Mouse (Mus musculus) layer of hippocampus, adult 2 months (tissue): ENCODE measurements around the gene Spx. TPM values are rescaled to one million over a fixed set of nuclear protein-coding genes. Genes with fewer than 3 reads are reported as not detected.

Experiments used
- DNase-seq, 2 experiments: peaks; one replicate each; pipeline ENCODE4 v3.0.0; 2022; ENCODE audit warnings: low spot score in 2 of 2
- H3K27ac ChIP-seq: fragments of 200-600 bp; 2 replicates; pipeline ENCODE4 v1.8.1; 2022
- H3K4me3 ChIP-seq: fragments of 200-600 bp; 2 replicates; pipeline ENCODE4 v1.8.1; 2022; ENCODE audit warnings: mild to moderate bottlenecking
- CTCF ChIP-seq: fragments of 200-600 bp; conservative IDR thresholded peaks from 2 replicates; pipeline ENCODE4 v1.8.1; 2022; ENCODE audit warnings: antibody characterized with exemption, mild to moderate bottlenecking, moderate library complexity
- total RNA-seq, 2 experiments: library from RNA; stranded (reverse); gene quantifications; 2 replicates each; pipeline ENCODE4 v1.2.3; 2021

The Spx gene
- total RNA-seq, 2 experiments from 2014 or later = 1.2 to 2.9 TPM

DNA sequence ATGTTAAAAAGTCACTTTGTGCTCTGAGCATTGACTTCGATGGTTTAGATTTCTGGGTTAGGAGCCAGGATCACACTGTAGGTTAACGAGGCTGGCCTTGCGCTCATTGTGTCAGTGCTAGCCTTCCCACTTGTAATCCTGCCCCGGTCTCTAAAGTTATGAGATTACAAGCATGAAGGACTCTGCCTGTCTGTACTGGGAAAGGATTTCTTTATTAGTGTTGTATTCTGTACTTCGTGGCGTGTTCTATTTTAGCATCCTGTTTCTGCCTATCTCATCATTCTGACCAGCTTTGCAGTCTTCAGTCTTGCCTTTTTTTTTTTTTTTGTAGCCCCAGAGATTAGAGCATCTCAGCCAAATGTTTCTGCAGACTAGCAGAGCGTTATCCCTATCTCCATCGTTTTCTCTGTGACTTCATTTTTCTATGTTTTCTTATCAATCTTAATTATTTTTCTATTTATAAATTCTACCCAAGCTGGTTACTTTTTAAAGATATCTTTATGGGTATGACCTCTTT, 25.4 kb upstream of the Spx start:
- TF ChIP-seq CTCF = no peak
- Histone ChIP-seq H3K4me3 (peak overlapping the region; percentile 80), H3K27ac (peak overlapping the region; percentile 87)
- DNase-seq = no peak

DNA sequence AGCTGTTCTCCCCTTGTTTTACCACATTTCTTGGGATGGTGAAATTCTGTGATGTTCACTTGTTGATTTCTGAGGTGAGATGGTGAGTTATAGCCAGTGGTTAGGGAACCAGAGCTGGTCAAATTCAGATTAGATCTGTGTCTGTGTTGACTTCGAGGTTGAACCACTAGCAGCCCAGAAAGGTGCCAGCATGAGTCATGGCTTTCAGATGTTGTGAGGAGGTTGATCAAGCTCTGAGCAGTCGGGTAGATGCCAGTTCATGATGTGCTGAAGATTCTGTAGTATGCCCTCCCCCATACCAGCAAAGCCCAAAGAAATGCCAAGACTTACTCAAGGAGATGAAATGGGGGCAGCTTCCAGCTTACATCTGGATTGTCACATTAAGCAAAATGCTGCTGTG, 24.1 kb upstream of the Spx start:
- no peak overlapping the region for H3K4me3 ChIP-seq
- no peak for DNase-seq
- H3K27ac ChIP-seq = no peak overlapping the region
- TF ChIP-seq CTCF = no peak

DNA sequence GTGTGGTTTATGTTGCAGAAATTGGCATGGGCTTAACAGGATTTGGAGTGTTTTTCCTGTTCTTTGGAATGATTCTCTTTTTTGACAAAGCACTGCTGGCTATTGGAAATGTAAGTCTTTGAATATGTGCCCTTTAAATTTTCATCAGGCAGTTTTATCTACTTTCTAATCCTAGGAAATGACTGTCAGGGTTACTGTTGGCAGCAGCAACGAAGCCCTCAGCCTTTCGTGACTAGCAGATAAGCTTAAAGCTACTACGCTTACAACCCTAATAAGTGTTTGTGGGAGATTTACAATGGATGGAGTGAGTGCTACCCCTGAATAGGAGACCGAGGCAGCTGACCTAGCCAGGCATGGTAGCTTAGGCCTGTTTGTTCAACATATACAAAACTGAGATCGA, 20.9 kb upstream of the Spx start:
- no peak overlapping the region for H3K4me3 ChIP-seq
- no peak overlapping the region for H3K27ac ChIP-seq
- DNase-seq = no peak
- TF ChIP-seq CTCF = no peak

DNA sequence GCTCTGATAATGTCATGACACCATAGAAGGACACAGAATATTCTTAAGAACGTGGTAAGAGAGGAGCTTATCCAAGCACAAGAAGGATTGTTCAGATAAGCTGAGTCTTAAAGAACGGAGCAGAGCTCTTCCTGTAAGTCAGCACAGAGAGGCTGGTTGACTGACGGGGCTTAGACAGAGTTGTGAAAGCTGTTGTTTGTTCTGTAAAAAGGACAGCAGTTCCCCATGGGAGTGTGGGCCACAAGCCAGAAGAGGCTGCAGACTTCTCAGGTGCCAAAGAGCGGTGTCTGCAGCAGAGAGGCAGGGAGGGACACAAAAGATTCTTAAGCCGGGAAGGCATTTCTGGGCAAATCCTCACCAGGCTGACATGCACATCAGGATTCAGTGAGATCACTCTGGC, 18.6 kb upstream of the Spx start:
- Histone ChIP-seq H3K27ac (peak overlapping the region; percentile 61; the same call in 1 of the 2 replicates), H3K4me3 (no peak overlapping the region)
- DNase-seq = peak; percentile 35 to 53
- no peak for TF ChIP-seq CTCF

DNA sequence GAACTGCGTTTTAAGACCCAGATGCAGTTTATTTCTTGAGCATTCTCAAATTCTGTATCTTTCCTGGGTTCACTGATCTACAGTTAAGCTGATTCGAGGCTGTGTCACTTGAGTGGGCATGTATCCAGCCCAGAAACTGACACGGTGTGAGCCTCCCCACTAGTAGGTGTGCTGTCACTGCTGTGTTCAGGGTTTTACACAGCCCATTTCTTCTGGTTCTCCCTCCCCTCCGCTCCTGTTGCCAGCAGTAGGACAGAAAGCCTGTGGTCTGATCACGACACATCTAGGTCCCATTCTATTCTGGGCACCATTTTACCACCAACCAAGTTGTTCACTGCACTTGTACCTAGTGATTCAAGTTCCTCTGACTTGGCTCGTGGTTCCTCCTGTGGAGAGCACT, 17.5 kb upstream of the Spx start:
- no peak overlapping the region for H3K4me3 ChIP-seq
- no peak for DNase-seq
- TF ChIP-seq CTCF = no peak

DNA sequence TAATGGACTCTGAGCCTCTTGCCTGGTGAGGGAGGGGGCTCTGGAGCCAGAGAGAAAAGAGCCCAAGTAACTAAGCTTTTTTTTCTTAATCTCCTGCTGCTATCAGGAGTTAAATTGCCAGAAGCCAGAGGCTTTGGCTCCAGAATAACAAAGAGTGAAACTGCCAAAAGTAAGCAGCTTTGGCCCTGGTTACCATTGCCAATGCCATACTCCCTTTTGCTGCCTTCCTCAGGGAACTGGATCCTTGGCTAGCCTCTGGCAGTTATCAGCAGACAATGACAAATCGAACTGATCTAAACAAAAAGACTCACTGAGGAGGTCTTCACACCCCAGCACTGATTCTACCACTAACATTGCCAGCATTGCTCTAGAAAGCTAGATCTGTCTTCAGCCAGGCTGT, 2.1 kb upstream of the Spx start:
- Histone ChIP-seq H3K27ac (no peak overlapping the region), H3K4me3 (no peak overlapping the region)
- no peak for TF ChIP-seq CTCF
- no peak for DNase-seq

More for the DNA sequence above, 17.5 kb upstream of the Spx start:
- no peak overlapping the region for H3K27ac ChIP-seq

DNA sequence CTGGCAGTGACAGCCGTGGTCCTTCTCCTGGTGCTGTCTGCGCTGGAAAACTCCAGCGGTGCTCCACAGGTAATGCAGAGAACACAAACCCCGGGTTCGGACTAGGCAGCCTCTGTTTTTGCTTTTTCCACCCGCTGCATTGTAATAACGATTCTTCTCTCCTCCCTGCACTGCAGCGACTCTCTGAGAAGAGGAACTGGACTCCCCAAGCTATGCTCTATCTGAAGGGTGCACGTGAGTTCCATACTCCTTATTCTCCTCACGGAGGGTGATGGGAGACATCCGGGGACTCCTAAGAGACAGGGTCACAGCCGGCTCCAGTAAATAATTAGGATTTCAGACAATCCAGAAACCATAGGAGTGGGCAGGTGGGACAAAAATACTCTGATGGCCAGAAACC, 604 bp downstream of the Spx start:
- no peak for DNase-seq
- Histone ChIP-seq H3K4me3 (no peak overlapping the region), H3K27ac (no peak overlapping the region)
- TF ChIP-seq CTCF = no peak

DNA sequence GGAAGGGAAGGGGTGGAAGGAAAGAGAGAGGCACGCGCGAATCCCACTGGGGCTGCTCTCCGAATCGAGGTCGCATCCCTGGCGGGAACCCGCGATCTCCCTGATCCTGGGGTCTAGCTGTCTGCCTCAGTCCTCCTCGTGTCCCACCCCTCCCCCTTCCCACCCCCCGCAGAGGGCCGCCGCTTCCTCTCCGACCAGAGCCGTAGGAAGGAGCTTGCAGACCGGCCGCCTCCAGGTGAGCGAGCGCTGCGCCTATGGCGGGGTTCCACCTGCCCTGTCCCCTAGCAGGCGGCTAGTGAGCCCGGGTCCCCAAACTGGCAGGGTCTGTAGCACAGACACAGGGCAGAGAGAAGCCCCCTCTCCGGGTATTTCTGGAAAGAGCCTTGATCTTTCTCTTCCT, 1.4 kb downstream of the Spx start:
- TF ChIP-seq CTCF = no peak
- Histone ChIP-seq H3K27ac (no peak overlapping the region), H3K4me3 (no peak overlapping the region; the same call in 1 of the 2 replicates)
- DNase-seq = no peak

DNA sequence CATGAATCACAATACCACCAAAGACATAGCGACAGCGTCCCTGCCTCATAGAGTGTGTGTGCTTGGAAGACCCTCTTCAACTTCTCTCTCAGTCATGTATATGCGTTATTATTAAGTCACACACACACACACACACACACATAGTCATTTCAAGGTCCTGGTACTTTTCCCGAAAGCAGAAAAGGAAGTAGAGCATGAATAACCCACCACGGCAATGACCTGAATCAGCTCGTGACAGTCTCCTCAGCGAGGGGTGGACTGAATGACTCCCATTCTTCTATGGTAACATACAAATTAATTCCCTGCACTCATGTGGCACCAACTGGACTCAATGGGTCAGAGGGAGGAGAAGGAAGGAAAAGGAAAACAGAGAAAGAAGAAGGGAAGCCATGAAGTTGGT, 11.7 kb downstream of the Spx start:
- no peak for TF ChIP-seq CTCF
- Histone ChIP-seq H3K27ac (no peak overlapping the region), H3K4me3 (no peak overlapping the region)
- DNase-seq = no peak

DNA sequence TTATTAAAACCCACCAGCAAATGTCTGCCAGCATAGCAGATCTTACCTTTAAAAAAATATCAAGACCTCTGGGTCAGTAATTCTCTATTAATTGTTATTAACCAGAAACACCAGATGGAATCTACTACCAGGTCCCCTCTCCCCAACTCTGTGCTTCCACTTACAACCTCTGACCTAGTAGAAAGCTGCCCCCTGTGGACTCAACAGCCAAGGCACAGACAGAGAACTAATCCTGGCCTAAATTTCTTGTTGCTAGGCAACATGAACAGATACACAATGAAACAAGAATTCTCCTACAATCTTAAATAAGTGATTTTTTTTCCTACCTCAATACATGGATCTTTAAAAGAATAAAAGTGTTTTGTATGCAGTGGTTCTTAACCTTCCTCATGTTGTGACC, 15.8 kb downstream of the Spx start:
- H3K4me3 ChIP-seq = no peak overlapping the region
- no peak for TF ChIP-seq CTCF
- no peak for DNase-seq
- H3K27ac ChIP-seq = no peak overlapping the region

DNA sequence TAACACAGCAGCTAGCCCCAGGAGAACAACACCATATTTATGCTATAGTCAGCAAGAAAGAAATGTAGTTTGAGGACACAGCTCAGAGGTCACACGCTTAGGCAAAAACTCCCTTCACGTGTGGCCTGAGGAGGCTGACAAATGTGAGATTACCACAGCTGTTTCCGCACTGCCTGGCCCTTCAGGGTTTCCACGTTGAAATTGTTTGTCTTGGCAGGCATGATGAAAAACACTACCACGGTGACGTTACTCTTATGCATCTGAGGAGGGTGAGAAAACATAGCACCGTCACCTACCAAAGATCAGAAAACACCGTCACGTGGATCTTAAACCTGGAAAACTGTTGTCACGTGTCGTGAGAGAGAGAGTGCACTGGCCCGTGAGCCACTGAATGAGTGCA, 38.1 kb downstream of the Spx start:
- Histone ChIP-seq H3K4me3 (no peak overlapping the region), H3K27ac (no peak overlapping the region)
- TF ChIP-seq CTCF = no peak
- DNase-seq = no peak

DNA sequence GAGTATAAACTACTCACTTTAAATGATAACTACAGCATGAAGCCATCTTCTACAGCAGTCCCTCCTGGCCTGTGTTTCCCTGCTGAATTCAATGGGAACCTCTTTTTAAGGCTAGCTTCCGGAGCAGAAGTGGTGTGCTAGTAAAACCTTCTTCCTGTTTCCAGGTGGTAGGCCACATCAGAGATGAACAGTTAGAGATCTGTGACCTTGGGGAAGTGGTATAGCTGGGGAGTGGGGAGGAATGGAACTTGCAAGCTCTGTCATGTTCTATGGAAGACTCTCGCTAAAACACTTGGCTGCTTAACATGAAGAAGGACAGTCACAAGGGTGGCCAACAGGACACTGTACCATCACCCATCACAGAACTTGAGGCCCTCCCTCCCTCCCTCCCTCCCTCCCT, 40.1 kb downstream of the Spx start:
- no peak overlapping the region for H3K27ac ChIP-seq
- DNase-seq = no peak
- no peak overlapping the region for H3K4me3 ChIP-seq
- no peak for TF ChIP-seq CTCF

DNA sequence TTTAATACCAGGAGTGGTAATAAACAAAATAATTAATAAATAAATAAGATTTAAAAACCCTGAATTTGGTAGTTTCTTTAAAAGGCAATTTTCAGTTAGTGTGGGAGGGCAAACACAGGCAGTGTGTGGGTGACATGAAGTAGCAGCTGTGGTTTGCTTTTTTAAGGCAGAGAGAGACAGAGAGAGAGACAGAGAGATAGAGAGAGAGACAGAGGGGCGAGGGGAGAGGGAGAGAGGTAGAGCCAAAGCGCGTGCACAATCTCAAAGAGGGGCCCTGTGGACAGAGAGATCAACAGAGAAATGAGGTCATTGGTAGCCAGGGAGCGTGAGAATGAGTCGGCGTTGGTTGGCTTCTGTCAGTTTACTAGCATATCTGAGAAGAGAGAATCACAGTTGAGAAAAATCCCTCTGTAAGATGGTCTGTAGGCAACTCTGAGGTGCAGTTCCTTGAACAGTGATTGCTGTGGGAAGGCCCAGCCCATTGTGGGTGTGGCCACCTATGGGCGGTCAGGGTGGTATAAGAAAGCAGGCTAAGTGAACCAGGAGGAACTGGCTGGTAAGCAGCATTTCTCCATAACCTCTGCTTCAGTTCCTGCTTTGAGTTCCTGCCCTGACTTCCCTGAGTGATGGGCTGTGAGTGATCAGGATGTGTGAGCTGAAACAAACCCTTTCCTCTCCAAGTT, 42.2 kb downstream of the Spx start:
- Histone ChIP-seq H3K27ac (peak overlapping the region; percentile 40; the same call in 1 of the 2 replicates), H3K4me3 (0 out of 2 replicates have a peak overlapping the region, but pooled peaks have one; percentile 27)
- no peak for TF ChIP-seq CTCF
- peak in 1 of 2 experiments; percentile 18 for DNase-seq

DNA sequence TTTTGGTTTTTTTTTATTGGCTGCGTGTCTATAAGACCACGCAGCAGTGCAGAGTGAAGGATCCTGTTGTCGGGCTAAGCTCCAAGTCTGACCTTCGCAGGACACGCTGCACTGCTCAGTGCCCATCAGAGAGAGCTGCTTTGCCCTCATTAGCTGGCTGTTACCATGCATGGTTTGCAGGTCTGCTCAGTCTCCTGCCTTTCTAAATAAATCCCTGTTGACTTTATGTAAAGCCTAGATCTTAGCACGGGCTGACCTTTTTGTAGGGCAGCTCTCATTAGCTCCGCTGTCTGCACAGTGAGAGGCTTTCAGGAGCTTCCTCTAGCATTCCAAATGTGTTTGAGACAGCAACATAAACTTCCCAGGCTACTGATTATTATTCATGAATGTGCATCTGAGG, 44.8 kb downstream of the Spx start:
- no peak for TF ChIP-seq CTCF
- Histone ChIP-seq H3K27ac (no peak overlapping the region), H3K4me3 (no peak overlapping the region)
- no peak for DNase-seq
